ENCODE assay signal across 8 mouse cellular contexts in genomic region chr16:8736757-8737156, GRCm38 (mm10). TPM values are rescaled to one million over a fixed set of nuclear protein-coding genes. Genes with fewer than 3 reads are reported as not detected.
A peak's percentile ranks its signal among the peaks of the same experiment; 100 is the strongest.
DNase-seq lines count a peak whose midpoint lies in the region; ATAC-seq and TF ChIP-seq lines count a peak whose summit lies in the region.

No protein-coding gene starts in this region.

- H3K27me3 ChIP-seq in kidney, adult 2 months (replicated peaks; ENCODE audit: control insufficient read depth, insufficient read depth, low read length): no peaks in the 10 kb centered on the region
- H3K27me3 ChIP-seq in hindbrain, embryonic 15.5 days: no peaks in the 10 kb centered on the region
- no peaks in the 10 kb centered on the region for H3K27me3 ChIP-seq in midbrain, embryonic 16.5 days (ENCODE audit: control insufficient read depth, insufficient read depth, low read depth, low read length)

- H3K4me3 ChIP-seq in kidney, adult 2 months (ENCODE audit: insufficient read depth, low read depth, low read length): peak overlapping the region; percentile 94
- peak overlapping the region; percentile 97 for H3K4me3 ChIP-seq in hindbrain, embryonic 15.5 days
- H3K4me3 ChIP-seq in midbrain, embryonic 16.5 days (ENCODE audit: low read depth, low read length): peak overlapping the region; percentile 79

- H3K4me2 ChIP-seq in hindbrain, embryonic 15.5 days: peak overlapping the region; percentile 88
- H3K4me2 ChIP-seq in midbrain, embryonic 16.5 days (ENCODE audit: low read length): peak overlapping the region; percentile 97

- TF ChIP-seq POLR2A in kidney, adult 2 months (IDR thresholded peaks at IDR 0.05; ENCODE audit: low read depth, low read length): no peak

- no peak for DNase-seq in kidney, adult 2 months
- DNase-seq in kidney, postnatal 36 days: no peak
- DNase-seq in NIH3T3 (ENCODE audit: low read depth): peak; percentile 27
- DNase-seq in gastrocnemius, adult 8-10 months (ENCODE audit: low spot score in 2 of 2): no peak
- DNase-seq in embryo, embryonic 11 days: no peak
- DNase-seq in layer of hippocampus, adult 18-20 months (ENCODE audit: low spot score in 2 of 2): no peak

- peaks cover 32% of the 10 kb centered on the region for H3K4me1 ChIP-seq in kidney, adult 2 months (ENCODE audit: control insufficient read depth, insufficient read depth, low read length)
- H3K4me1 ChIP-seq in hindbrain, embryonic 15.5 days (replicated peaks): peaks cover 37% of the 10 kb centered on the region
- H3K4me1 ChIP-seq in midbrain, embryonic 16.5 days (ENCODE audit: control insufficient read depth, insufficient read depth, low read length): peaks cover 37% of the 10 kb centered on the region

- no peak for ATAC-seq in hindbrain, embryonic 15.5 days (ENCODE audit: low FRiP score, low read depth)
- ATAC-seq in midbrain, embryonic 16.5 days: no peak

- H3K9me3 ChIP-seq in hindbrain, embryonic 15.5 days: no peaks in the 10 kb centered on the region
- H3K9me3 ChIP-seq in midbrain, embryonic 16.5 days (replicated peaks; ENCODE audit: control insufficient read depth, low read length, poor library complexity, severe bottlenecking): no peaks in the 10 kb centered on the region

- peak overlapping the region; percentile 91 for H3K9ac ChIP-seq in hindbrain, embryonic 15.5 days
- peak overlapping the region; percentile 89 for H3K9ac ChIP-seq in midbrain, embryonic 16.5 days (ENCODE audit: low read depth, low read length)

- WGBS in kidney, adult 2 months: 2% methylated on average over 7 of the region's 7 CpGs
- WGBS in hindbrain, embryonic 15.5 days: under 1% methylated on average over 7 of the region's 7 CpGs
- 3% methylated on average over 7 of the region's 7 CpGs for WGBS in midbrain, embryonic 16.5 days

- H3K36me3 ChIP-seq in kidney, adult 2 months (ENCODE audit: control insufficient read depth, insufficient read depth, low read length): no peaks in the 10 kb centered on the region
- no peaks in the 10 kb centered on the region for H3K36me3 ChIP-seq in hindbrain, embryonic 15.5 days
- H3K36me3 ChIP-seq in midbrain, embryonic 16.5 days (ENCODE audit: control insufficient read depth, insufficient read depth, low read length): no peaks in the 10 kb centered on the region

- no peak overlapping the region for H3K27ac ChIP-seq in kidney, adult 2 months (ENCODE audit: insufficient read depth, low read depth, low read length)
- H3K27ac ChIP-seq in hindbrain, embryonic 15.5 days (replicated peaks): no peak overlapping the region
- H3K27ac ChIP-seq in midbrain, embryonic 16.5 days (ENCODE audit: low read length): no peak overlapping the region

- no peak for TF ChIP-seq CTCF in kidney, adult 2 months (conservative IDR thresholded peaks at IDR 0.05; ENCODE audit: insufficient read depth, insufficient read length, low read depth, low read length)

RNA-seq across cellular contexts. Expression of gene Usp7, which starts 55.4 kb away (rescaled TPM):
- 20.6 and 26.2 TPM in 2 replicates for polyA plus RNA-seq in kidney, adult 2 months (2012; rRNA removed)
- 29.2 TPM in 2 replicates for polyA plus RNA-seq in hindbrain, embryonic 15.5 days (2015; fragmentation: Nextera tagmentation; extraction: Ambion mirVana)
- 26.5 and 31.2 TPM in 2 replicates for polyA plus RNA-seq in midbrain, embryonic 16.5 days (2015; fragmentation: Nextera tagmentation; extraction: Ambion mirVana)
- total RNA-seq in gastrocnemius, adult 8-10 months (2022): 10 to 100 TPM; 51.1 to 62.5 (median 60.0) TPM
- total RNA-seq in layer of hippocampus, adult 18-20 months (2021): 100 to 1,000 TPM; 144 to 151 TPM

RNA-seq across cellular contexts. Expression of gene Gm5767, which starts 56.2 kb away (rescaled TPM):
- polyA plus RNA-seq in kidney, adult 2 months (2012; rRNA removed): 0.56 and 0.64 TPM in 2 replicates
- polyA plus RNA-seq in hindbrain, embryonic 15.5 days (2015; fragmentation: Nextera tagmentation; extraction: Ambion mirVana): not detected in 2 replicates
- polyA plus RNA-seq in midbrain, embryonic 16.5 days (2015; fragmentation: Nextera tagmentation; extraction: Ambion mirVana): not detected in 2 replicates
- not detected for total RNA-seq in gastrocnemius, adult 8-10 months (2022)
- total RNA-seq in layer of hippocampus, adult 18-20 months (2021): not detected
